Mouse (Mus musculus): ENCODE data around the gene Cdkn2d. TPM values are rescaled to one million over a fixed set of nuclear protein-coding genes. Genes with fewer than 3 reads are reported as not detected.
"Not testable (repeated sequence)": the region's sequence is repeated elsewhere in the genome, so short reads cannot be mapped to it uniquely, and the experiment has no call there.

Cdkn2d gene
- total RNA-seq, 1 experiment from 2014 or later, result 17.9 TPM

DNA sequence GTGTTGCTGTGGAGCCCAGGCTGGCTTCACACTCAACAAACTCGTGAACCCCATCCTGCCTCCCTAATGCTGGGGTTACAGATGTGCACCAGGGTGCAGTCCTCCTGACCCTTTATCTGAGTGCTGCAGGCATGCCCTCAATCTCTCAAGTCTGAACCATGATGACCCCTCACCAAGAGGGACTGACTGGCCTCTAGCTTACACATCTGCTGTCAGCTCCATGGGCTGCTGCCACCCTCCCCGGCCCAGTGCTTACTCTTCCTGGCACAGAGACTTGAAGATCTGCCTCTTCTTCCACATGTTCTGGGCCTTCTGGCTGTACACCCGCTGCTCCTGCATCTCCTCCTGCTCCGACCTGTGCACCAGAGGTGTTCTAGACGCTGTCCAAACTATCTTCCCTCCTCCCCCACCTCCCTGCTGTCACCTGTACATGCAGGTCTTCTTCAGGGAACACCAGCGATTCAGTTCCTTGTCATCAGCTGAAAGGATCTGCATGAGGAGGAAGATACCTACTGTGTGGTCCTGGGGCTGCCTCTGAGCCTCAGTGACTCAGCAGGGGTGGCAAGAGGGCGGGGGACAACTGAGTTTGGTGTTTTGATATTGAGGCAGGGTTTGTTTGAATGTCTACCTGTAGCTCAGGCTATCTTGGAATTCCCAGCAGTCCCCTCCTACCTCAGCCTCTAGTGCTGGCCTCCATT lies 16.0 kb downstream of the Cdkn2d start:
- no peak for DNase-seq

DNA sequence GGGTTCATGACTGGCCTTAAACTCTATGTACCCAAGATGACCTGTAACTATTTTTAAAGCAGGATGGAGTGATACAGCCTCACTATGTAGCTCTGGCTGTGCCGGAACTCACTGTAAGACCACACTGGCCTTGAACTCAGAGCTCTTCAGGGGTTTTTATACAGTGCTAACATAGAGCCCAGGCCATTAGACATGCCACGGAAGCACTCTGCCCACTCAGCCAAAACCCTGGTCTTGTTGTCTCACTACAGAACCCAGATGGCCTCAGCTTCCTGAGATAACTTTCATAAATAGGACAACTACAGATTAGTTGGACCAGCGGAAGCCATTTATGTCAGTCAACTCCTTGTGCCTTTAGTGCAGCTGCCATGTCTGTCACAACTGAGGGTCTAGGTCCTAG lies 16.9 kb downstream of the Cdkn2d start:
- no peak for DNase-seq

DNA sequence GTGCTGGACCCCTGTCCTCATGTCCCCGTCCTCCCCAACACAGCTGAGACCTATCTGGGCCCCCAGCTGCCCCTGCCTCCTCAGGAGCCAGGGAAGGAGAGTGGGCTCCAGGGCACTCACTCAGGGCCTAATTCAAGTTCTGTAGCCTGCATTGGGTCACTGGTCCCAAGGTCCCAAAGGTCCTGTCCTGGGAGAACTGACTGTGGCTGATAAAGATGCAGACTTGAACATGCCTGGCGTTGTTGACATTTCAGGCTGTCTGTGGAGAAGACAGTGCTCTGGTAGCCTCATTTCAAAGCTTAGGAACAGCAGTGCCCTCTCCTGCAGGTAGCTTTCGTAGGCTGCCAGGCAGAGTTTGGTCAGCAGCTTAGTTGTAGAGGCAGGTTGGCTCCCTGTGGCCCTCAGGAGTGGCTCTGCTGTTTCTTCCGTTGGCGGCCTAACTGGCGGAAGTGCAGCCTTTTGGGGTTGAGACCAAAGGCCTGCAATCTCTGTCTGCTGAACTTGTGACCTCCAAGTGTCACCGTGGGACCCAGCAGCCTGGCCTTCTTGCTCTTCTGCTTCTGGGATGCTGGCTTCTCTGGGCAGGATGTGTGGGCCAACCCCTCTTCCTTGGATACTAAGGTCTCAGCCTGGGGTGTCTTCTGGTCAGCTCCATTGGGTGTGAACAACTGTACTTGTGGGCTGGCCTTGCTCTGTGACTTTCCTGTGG lies 17.5 kb downstream of the Cdkn2d start:
- no peak for DNase-seq

DNA sequence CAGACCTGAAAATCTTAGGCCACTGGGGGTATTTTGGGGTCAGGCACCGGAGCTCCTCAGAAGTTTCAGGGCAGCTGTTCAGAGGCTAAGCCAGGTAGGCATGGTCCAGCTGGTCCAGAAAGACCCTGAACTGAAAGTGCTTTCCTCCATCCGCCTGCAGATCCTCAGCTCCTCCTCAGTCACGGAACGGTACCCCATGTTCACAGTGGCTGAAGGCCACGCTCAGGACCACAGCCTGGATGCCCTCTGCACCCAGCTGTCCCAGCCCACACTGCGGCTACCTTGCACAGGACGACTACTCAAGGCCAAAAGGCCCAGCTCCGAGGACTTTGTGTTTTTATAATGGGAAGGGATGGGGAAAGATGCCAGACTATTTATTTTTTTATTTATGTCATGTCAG lies 18.1 kb downstream of the Cdkn2d start:
- no peak for DNase-seq

DNA sequence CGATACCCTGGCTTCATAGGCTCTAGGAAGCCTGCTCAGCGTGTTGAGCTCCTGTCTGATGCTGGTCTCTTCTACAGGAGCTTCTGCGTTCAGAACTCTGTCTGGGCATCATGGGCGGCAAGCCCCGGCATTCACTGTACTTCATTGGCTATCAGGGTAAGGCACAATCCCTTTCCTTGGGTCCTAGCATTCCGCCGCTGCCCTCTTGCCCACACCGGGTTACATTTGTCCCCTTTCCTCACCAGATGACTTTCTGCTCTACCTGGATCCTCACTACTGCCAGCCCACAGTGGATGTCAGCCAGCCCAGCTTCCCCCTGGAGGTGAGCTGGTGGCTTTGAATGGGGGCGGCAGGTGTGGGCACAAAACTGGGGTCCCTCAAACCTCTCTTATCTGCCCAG lies 18.8 kb downstream of the Cdkn2d start:
- DNase-seq, result no peak

DNA sequence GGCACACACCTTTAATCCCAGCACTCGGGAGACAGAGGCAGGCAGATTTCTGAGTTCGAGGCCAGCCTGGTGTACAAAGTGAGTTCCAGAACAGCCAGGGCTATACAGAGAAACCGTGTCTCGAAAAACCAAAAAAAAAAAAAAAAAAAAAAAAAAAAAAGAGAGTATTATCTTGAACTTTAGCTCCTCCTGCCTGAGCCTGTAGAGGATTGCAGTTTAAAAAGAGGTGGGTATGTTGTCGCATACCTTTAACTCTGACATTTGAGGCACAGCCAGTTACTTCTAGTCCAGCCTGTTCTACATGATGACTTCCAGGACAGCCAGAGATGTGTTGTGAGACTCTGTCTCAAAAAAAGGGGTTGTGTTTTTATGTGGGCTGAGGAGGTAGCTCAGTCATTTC lies 21.6 kb downstream of the Cdkn2d start:
- DNase-seq, result not testable (repeated sequence)

DNA sequence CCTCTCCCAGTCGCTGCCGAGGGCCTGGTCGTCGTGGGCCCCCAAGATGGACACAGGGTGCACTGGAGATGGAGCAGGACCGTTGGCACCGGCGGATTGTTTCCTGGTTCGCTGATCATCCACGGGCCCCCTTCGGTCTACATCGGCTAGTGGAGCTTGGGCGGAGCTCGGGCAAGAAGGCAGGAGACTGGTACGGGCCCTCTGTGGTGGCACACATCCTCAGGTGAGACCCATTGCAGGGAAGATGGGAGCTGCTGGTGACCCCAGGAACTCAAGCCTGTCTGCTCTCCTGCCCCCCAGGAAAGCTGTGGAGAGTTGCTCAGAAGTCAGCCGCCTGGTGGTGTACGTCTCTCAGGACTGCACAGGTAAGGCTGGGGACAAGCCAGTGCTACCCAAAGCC lies 22.9 kb downstream of the Cdkn2d start:
- no peak for DNase-seq

DNA sequence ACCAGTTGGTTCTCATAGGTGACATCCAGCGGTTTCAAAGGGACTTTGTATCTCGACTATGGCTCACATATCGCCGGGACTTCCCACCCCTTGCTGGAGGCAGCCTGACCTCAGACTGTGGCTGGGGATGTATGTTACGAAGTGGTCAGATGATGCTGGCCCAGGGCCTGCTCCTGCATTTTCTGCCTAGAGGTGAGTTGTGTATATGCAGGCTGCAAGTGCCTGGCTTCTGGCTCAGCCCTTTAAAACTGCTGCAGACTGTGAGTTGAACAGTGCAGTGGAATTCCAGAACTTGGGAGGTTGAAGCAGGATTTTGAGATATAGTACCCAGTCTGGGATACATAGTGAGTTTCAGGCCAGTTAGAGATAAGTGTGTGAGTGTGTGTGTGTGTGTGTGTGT lies 24.3 kb downstream of the Cdkn2d start:
- no peak for DNase-seq

DNA sequence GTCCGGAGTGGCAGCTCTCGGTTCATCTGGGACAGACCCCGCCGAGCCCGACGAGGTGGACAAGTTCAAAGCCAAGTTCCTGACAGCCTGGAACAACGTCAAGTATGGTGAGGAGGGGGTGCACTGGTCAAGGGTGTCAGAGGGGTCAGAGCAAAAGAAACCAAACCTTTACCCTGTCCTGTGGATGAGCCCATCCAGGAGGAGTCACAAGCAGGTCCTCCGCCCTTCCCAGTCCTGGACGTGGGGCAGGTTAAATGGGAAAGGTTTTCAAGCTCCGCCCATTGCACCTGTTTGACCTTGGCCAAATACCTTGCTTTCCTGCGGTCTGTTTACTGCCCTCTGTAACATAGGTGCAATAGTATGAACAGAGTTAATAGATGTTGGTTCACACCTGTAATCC lies 25.6 kb downstream of the Cdkn2d start:
- no peak for DNase-seq

DNA sequence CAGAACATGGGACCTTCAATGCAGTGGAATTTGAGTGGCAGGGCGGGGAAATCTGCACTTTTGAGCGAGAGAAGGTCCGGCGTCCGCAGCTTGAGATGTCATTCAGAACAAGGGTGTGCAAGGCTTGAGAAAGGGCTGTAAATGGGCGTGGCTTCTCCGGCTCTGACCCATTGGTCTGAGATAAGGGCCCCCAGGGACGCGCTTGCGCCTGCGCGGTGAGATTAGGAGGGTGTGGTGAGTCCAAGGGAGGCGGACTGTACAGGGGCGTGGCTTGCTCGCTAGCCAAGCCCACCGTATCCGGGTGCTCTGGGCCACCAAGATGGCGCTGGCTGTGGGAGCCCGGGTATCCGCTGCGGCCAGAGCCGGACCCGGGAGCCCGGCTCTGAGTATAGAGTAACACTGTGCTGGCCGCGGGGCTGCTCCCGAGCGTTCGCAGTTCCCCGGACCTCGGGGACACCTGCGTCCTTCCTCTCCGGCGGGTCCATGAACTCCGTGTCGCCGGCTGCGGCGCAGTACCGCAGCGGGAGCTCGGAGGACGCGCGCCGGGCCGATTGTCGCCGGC lies 26.1 kb downstream of the Cdkn2d start, which contains the start of gene Atg4d:
Gene Atg4d (plus strand): TSS at position 294 of the 562 bp plus-strand sequence.
- peak; percentile 100 for DNase-seq

DNA sequence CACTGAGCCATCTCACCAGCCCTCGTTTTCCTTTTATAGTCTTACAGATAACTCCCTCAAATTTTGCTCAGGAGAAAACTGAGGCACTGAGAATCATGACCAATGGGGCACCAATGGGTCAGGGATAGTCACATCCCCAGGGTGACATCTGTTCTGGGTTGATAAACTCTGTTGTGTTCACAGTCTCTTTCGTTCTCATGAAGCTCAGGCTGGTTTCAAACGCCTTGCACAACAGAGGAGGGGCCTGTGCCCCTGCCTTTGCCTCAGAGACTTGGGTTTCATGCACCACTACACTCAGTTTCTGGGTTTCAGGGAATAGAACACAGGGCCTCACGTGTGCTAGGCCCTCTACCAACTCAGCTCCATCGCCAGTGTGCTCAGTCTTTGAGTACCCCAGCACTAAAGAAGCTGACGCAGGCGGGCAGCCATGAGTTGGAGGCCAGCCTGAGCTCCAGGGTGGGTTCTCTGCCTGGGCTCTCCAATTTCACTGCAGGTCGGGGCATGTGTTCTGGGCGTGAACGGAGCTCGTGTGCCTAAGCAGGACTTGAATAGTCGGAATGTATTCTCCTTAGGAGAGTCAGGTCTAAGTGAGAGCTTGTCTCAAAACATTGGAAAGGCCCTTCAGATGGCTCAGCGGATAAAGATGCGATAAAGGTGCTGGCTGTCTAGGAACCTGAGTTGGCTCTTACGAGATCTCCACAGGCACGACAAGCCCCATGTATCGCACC lies 26.8 kb downstream of the Cdkn2d start:
- no peak for DNase-seq

DNA sequence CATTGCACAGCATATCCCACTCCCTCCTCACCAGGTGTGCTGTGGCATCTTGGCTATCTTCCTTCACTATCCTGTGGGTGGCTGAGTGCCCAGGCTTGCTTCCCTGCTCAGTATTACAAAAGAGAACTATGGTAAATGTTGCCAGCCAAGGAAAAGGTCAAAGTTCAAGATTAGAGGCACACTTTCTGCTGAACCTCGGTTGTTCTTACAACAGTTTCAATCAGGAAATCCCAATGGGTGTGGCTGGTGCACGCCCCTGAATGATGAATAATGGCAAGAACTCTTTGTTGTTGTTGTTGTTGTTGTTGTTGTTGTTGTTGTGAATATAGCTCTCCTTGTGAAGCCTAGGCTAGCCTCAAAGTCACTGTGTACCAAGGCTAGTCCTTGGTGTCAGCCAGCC lies 29.4 kb downstream of the Cdkn2d start:
- no peak for DNase-seq

DNA sequence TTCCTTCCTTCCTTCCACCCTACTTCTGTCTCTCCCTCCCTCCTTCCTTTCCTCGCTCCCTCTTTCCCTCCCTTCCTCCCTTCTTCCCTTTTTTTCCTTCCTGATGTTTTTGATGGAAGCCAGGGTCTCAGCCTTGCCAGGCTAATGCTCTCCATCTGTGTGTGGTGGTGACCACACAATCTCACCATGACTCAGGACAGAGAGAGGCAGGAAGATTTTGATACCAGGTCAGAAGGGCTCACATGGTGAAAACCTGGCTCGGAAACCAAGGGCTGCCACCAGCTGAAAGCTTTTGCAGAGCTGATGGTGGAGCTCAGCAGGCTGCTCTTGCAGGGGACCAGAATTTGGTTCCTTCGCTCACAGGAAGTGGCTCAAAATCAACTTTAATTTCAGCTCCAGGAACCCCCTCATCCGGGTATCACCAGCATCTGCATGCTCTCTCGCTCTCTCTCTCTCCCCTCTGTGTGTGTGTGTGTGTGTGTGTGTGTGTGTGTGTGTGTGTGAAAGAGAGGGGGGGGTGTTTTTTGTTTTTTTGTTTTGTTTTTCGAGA lies 30.6 kb downstream of the Cdkn2d start:
- DNase-seq, result no peak

DNA sequence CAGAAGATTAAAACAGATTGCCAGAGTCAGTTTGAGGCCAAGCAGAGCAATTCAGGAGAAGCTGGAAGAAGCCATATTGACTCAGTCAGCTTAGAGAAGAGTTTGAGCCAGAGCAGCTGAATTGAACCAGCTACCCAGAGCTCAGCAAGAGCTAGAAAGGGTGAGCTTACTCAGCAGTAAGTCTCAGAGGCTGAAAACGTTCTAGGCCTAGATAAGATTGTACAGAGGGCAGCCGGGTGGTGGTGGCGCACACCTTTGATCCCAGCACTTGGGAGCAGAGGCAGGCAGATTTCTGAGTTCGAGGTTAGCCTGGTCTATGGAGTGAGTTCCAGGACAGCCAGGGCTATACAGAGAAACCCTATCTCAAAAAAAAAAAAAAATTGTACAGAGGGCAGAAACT lies 34.9 kb downstream of the Cdkn2d start:
- DNase-seq, result not testable (repeated sequence)

DNA sequence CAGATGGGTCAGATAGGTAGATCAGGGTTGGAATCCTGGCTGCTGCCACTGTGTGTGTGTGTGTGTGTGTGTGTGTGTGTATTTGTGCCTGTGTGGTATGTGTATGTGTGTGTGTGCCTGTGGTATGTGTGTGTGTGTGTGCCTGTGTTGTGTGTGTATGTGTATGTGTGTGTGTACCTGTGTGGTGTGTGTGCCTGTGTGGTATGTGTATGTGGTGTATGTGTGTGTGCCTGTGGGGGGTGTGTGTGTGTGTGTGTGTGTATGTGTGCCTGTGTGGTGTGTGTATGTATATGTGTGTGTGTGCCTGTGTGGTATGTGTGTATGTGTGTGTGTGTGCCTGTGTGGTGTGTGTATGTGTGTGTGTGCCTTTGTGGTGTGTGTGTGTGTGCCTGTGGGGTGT lies 36.5 kb downstream of the Cdkn2d start:
- DNase-seq, result no peak

DNA sequence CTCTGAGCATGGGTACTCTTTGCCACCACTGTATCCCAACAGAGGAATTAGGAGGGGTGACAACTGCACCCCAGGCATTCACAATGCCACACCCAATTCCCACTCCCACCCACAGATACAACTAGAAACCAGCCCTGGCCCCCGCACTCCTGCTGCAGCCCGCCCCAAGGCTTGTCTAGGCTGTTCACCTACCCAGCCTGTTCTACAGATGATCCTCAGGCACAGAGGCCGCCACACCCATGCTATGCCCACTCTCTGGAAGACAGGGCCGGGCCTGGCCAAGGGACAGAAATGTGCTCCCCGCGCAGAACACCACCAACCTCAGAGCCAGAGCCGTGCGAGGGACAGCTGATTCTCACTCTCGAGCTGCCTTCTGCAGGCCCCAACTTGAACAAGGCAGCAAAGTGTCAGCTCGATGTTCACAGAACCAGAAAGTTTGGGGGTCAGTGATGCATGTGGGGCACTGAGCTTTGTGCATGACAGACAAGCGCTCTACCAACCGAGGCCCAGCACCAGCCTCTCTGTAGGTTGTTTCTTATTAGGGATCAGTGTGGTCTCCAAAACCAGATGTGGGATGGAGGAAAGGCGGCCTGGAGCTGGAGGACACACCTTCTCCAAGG lies 40.0 kb downstream of the Cdkn2d start:
- DNase-seq, result no peak

DNA sequence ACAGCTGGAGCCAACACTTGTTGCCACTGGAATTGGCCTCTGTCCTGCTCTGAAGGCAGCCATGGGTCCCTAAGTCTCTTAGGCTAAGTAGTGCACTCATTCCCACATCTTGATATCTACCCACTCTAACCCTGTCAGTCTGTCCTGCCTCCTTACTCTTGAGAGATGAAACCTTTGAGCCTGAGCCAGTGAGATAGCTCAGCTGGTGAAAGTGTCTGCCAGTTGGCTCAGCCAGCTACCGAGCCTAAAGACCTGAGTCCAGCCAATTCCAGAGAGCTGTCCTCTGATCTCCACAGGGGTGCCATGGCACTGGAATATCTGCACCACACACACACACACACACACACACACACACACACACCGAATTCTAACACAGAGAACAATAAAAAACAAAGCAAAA lies 40.7 kb downstream of the Cdkn2d start:
- no peak for DNase-seq

DNA sequence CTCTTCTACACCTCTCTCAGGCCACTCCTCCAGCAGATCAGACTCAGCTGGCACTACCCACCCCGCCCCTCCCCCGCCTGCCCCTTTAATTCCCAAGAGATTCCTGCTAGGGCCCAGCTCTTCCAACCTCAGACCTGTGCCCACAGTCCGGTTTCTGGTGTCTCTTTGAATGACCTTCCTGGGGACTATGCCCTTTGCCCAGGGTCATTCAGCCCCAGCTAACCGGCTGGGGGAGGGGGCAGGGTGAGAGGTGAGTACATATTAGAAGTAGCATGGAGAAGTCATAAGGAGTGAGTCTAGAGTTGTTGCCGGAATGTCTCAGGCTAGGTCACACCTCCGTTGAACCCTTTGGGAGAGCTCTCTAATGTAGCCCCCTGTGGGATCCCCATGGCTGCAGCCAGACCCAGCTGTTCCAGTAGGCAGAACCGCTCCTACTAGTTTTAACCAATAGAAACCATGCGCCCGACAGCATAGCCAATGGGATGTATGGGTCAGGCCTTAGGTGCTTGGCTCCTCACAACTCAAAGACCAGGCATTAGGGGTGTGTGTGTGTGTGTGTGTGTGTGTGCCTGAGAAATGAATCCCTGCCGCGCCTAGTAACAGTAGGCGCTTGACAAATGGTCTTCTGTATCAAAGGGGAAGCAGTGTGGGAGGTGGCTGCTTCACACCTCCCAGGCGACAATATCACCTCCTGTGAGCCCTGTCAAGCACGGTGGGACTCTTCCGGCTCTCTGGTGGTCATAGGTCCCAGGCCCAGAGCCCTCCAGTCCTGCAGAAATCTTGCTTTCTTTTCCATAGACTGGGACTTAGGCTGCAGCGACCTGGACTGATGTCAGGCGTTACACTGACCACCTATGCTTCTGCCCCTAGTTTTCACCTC lies 41.3 kb downstream of the Cdkn2d start:
- no peak for DNase-seq

DNA sequence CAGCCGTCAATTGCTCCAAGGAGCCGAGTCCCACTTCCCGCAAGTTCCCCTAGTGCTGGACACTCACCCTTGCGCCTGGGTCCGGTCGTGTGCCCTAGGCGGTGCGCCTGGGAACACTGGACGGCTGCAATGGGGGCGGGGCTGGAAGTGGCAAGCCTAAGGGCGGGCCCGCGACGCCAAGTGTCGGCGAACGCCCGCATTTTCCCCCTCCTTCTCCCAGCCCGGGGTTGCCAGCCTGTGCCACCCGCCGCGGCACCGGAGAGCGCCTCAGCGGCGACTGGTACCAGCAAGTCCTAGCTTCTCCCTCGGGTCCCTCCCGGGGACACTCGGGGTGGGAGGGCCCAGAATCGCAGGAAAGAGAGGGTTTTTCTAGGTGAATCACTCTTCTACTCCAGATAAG lies 42.9 kb downstream of the Cdkn2d start, which contains the start of gene S1pr5:
Gene S1pr5 (minus strand): TSS at position 118 of the 400 bp plus-strand sequence.
- DNase-seq, result peak; percentile 83

DNA sequence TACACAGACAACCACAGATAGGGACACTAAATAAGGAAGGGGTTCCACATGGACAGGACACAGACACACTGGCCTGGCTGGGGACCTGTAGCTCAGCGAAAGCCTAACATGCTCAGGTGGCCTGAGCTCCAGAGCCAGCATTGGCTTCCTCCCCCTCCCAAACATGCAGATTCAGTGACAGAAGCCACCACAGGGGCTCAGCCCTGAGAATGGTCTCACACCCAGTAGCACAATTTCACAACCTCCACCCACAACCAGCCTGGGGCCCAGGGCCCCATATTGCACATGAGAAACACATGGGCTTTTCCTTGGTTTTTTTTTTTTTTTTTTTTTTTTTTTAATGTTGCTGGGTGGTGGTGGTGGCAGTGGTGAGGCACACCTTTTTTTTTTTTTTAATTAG lies 44.9 kb downstream of the Cdkn2d start:
- no peak for DNase-seq

DNA sequence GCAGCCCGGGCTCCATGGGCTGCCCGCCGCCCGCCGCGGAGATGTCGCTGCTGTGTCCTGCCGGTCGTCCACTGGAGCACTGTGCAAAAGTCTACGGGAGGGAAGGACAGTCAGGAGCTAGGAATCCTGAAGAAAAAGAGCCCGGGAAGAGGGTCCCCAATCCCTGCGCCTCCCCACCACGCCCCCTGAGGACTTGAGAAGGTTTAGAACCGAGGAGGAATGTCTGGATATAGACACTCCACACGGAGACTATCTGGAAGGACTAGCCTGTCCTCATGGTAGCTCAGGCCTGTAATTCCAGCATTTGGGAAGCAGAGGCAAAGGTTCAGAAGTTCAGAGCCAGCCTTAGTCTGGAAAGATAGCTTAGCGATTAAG lies 46.1 kb downstream of the Cdkn2d start:
- no peak for DNase-seq

All from adrenal gland, postnatal 14 days (tissue).